Mouse (Mus musculus) C2C12 (cell line): ENCODE results near the gene Pbx4.

ENCODE experiments used
- CEBPB ChIP-seq: IDR thresholded peaks from one replicate; pipeline ENCODE4 v1.6.1; 2011; ENCODE audit warnings: low read depth, mild to moderate bottlenecking, control low read depth, moderate library complexity
- CTCF ChIP-seq: IDR thresholded peaks from one replicate; pipeline ENCODE4 v1.5.1; 2011; ENCODE audit not compliant: control insufficient read depth, insufficient read depth, insufficient read length
- FOSL1 ChIP-seq: IDR thresholded peaks from one replicate; pipeline ENCODE4 v1.8.0; 2011; ENCODE audit warnings: mild to moderate bottlenecking, low read length; ENCODE audit not compliant: poor library complexity, insufficient read depth, severe bottlenecking
- MAX ChIP-seq: IDR thresholded peaks from one replicate; pipeline ENCODE4 v1.6.1; 2011; ENCODE audit warnings: mild to moderate bottlenecking, control low read depth
- MYOD1 ChIP-seq: IDR thresholded peaks from one replicate; pipeline ENCODE4 v1.6.1; 2011; ENCODE audit warnings: low read depth; ENCODE audit not compliant: control insufficient read depth, insufficient read length
- MYOG ChIP-seq: IDR thresholded peaks from one replicate; pipeline ENCODE4 v1.6.1; 2011; ENCODE audit not compliant: control insufficient read depth, insufficient read length; ENCODE audit errors: extremely low read depth
- USF1 ChIP-seq: IDR thresholded peaks from one replicate; pipeline ENCODE4 v1.6.1; 2011; ENCODE audit warnings: low read depth, mild to moderate bottlenecking, control low read depth, moderate library complexity

- no peak for TF ChIP-seq CTCF
- TF ChIP-seq USF1, result no peak
- no peak for TF ChIP-seq MAX
- no peak for TF ChIP-seq MYOG
- TF ChIP-seq MYOD1, result no peak
- no peak for TF ChIP-seq CEBPB
- no peak for TF ChIP-seq FOSL1
Measured at GRCm38 (mm10) chr8:69853869-69854268, 21.6 kb downstream of the Pbx4 start.
